Mouse (Mus musculus): Measurements from ENCODE around the gene Cc2d2b. TPM values are rescaled to one million over a fixed set of nuclear protein-coding genes. Genes with fewer than 3 reads are reported as not detected.

Gene Cc2d2b
- total and polyA plus RNA-seq, 3 experiments: 0.27 to 6.1 (median 3.4) TPM

DNA sequence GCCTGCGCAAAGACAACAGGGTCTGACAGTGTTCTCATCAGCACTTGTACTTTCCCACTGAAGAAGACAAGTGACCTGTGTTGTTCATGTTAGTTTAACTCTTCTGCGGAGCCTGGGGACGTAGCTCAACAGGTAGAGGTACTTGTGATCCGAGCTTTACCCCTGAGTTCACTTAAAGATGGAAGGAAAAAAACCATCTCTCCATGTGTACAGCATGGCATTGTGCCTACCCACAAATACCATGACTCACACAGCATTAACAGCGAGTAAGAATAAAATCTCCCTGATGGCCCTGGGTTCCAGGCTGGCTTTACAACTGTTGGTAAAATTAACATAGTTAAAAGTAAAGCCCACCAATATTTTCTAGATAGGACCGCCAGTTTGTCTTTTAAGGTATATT lies 85.9 kb downstream of the Cc2d2b start:
- DNase-seq (ENCODE audit: low spot score) (no peak), ATAC-seq (ENCODE audit: extremely low read depth, insufficient number of reproducible peaks, low FRiP score, poor library complexity, severe bottlenecking) (no peak)
- H3K4me3 ChIP-seq (ENCODE audit: low read depth, low read length): no peak overlapping the region
- H3K9me3 ChIP-seq (replicated peaks): no peaks in the 10 kb centered on the region
- peaks cover 60% of the 10 kb centered on the region for H3K36me3 ChIP-seq (replicated peaks)
- H3K4me1 ChIP-seq (ENCODE audit: insufficient read depth, low read depth, low read length): peaks cover 51% of the 10 kb centered on the region
- H3K27me3 ChIP-seq (ENCODE audit: insufficient read depth, low read length): no peaks in the 10 kb centered on the region
- no peak for TF ChIP-seq POLR2AphosphoS5 (IDR thresholded peaks at IDR 0.05; ENCODE audit: insufficient replicate concordance, low read depth, low read length)
- TF ChIP-seq TAL1 (conservative IDR thresholded peaks at IDR 0.05; ENCODE audit: low read depth, low read length): no peak
- no peak for TF ChIP-seq GATA1 (IDR thresholded peaks at IDR 0.05; ENCODE audit: borderline replicate concordance, low read length)
- TF ChIP-seq GATA2 (IDR thresholded peaks at IDR 0.05; ENCODE audit: borderline replicate concordance, low read depth, low read length): no peak
- no peak for TF ChIP-seq CTCF (IDR thresholded peaks at IDR 0.05; ENCODE audit: low read depth, low read length)

DNA sequence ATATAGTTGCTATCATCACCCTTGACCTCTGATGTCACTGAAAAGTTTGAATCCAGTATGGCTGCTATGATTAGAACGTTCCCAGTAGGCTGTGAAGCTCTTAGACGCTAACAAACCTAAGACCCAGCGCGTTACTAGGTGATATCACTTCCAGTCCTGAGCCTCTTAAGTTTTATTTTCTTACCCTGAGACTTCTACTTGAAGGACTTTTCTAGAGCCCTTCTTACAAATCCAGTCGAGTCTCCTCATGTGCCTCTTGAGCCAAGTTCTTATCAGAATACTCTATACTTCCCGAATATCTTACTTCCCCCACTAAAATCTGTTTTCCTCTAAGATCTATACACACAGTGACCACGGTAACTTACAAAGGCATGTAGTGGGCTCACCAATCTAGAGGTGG lies 89.7 kb downstream of the Cc2d2b start:
- no peak for ATAC-seq (ENCODE audit: extremely low read depth, insufficient number of reproducible peaks, low FRiP score, poor library complexity, severe bottlenecking)
- Histone ChIP-seq H3K27me3 (ENCODE audit: insufficient read depth, low read length) (no peaks in the 10 kb centered on the region), H3K4me3 (ENCODE audit: low read depth, low read length) (no peak overlapping the region), H3K9me3 (replicated peaks) (no peaks in the 10 kb centered on the region), H3K4me1 (ENCODE audit: insufficient read depth, low read depth, low read length) (peaks cover 31% of the 10 kb centered on the region), H3K36me3 (replicated peaks) (peaks cover 94% of the 10 kb centered on the region)
- TF ChIP-seq GATA2 (IDR thresholded peaks at IDR 0.05; ENCODE audit: borderline replicate concordance, low read depth, low read length) (no peak), TAL1 (conservative IDR thresholded peaks at IDR 0.05; ENCODE audit: low read depth, low read length) (no peak), GATA1 (IDR thresholded peaks at IDR 0.05; ENCODE audit: borderline replicate concordance, low read length) (no peak), POLR2AphosphoS5 (IDR thresholded peaks at IDR 0.05; ENCODE audit: insufficient replicate concordance, low read depth, low read length) (no peak), CTCF (IDR thresholded peaks at IDR 0.05; ENCODE audit: low read depth, low read length) (no peak)
- DNase-seq (ENCODE audit: low spot score): no peak

DNA sequence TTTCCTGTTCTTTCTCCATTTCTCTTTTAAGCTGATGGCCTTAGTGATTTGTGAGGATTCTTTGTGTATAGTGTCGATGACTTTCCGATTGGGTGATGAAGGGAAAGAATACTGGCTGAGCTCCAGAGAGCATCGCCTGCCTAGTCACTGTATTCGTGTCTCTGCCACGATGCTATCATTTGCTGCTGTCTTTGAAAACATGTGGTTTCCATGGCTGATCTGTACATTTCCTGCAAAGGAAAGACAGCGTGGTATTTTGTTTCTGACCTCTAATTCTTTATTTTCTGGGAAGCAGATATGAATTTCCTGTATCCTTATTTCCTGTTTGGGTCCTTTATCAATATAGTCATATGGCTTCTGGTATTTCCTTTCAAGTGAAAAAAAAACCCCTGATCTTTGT lies 91.8 kb downstream of the Cc2d2b start:
- Histone ChIP-seq H3K4me1 (ENCODE audit: insufficient read depth, low read depth, low read length) (peaks cover 11% of the 10 kb centered on the region), H3K4me3 (ENCODE audit: low read depth, low read length) (no peak overlapping the region), H3K9me3 (replicated peaks) (no peaks in the 10 kb centered on the region), H3K27me3 (ENCODE audit: insufficient read depth, low read length) (no peaks in the 10 kb centered on the region), H3K36me3 (replicated peaks) (peaks cover 94% of the 10 kb centered on the region)
- ATAC-seq (ENCODE audit: extremely low read depth, insufficient number of reproducible peaks, low FRiP score, poor library complexity, severe bottlenecking) (no peak), DNase-seq (ENCODE audit: low spot score) (no peak)
- TF ChIP-seq TAL1 (conservative IDR thresholded peaks at IDR 0.05; ENCODE audit: low read depth, low read length): no peak
- no peak for TF ChIP-seq GATA1 (IDR thresholded peaks at IDR 0.05; ENCODE audit: borderline replicate concordance, low read length)
- no peak for TF ChIP-seq GATA2 (IDR thresholded peaks at IDR 0.05; ENCODE audit: borderline replicate concordance, low read depth, low read length)
- TF ChIP-seq CTCF (IDR thresholded peaks at IDR 0.05; ENCODE audit: low read depth, low read length): no peak

DNA sequence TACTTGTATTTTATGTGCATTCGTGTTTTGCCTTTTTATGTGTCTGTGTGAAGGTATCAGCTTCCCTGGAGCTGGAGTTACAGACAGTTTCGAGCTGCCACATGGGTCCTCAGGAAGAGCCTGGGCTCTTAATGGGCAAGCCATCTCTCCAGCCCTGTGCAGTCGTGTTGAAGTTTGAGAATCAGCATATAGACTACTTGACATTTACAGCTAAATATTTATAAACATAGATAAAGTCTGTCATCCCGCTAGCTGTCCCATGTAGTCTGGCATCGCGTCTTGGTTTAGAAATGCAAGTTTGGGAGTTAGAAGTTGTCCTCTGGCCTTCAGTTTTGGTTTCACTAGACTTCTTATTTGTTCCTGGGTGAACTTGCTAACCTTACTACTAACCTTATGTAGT lies 92.5 kb downstream of the Cc2d2b start:
- Histone ChIP-seq H3K9me3 (replicated peaks) (no peaks in the 10 kb centered on the region), H3K36me3 (replicated peaks) (peaks cover 94% of the 10 kb centered on the region), H3K4me3 (ENCODE audit: low read depth, low read length) (no peak overlapping the region), H3K27me3 (ENCODE audit: insufficient read depth, low read length) (no peaks in the 10 kb centered on the region), H3K4me1 (ENCODE audit: insufficient read depth, low read depth, low read length) (peaks cover 4% of the 10 kb centered on the region; the same call in 1 of the 2 replicates)
- DNase-seq (ENCODE audit: low spot score): no peak
- TF ChIP-seq POLR2AphosphoS5 (IDR thresholded peaks at IDR 0.05; ENCODE audit: insufficient replicate concordance, low read depth, low read length) (no peak), GATA1 (IDR thresholded peaks at IDR 0.05; ENCODE audit: borderline replicate concordance, low read length) (no peak), CTCF (IDR thresholded peaks at IDR 0.05; ENCODE audit: low read depth, low read length) (no peak), TAL1 (conservative IDR thresholded peaks at IDR 0.05; ENCODE audit: low read depth, low read length) (no peak), GATA2 (IDR thresholded peaks at IDR 0.05; ENCODE audit: borderline replicate concordance, low read depth, low read length) (no peak)
- no peak for ATAC-seq (ENCODE audit: extremely low read depth, insufficient number of reproducible peaks, low FRiP score, poor library complexity, severe bottlenecking)

DNA sequence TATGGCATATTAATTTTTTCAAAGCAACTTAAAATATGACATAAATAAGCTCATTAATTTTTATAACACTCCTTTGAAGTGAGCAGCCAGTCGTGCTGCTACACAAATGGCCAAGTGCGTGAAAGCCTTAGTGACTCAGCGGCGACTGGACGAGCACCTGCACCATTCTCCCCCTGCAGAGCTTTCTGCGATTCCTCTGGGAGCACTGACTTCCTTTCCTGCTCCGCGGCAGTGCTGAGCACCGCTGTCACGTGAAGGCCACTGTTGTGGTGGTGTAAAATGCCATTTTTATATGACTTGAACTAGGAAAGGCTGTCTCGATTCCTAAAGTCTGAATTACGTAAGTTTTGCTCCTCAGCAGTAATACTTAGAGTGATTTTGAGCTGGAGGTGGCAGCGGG lies 93.0 kb downstream of the Cc2d2b start:
- Histone ChIP-seq H3K9me3 (replicated peaks) (no peaks in the 10 kb centered on the region), H3K27me3 (ENCODE audit: insufficient read depth, low read length) (no peaks in the 10 kb centered on the region), H3K4me1 (ENCODE audit: insufficient read depth, low read depth, low read length) (peaks cover 4% of the 10 kb centered on the region; the same call in 1 of the 2 replicates), H3K4me3 (ENCODE audit: low read depth, low read length) (no peak overlapping the region), H3K36me3 (replicated peaks) (peaks cover 94% of the 10 kb centered on the region)
- TF ChIP-seq TAL1 (conservative IDR thresholded peaks at IDR 0.05; ENCODE audit: low read depth, low read length) (no peak), GATA1 (IDR thresholded peaks at IDR 0.05; ENCODE audit: borderline replicate concordance, low read length) (no peak), CTCF (IDR thresholded peaks at IDR 0.05; ENCODE audit: low read depth, low read length) (no peak), GATA2 (IDR thresholded peaks at IDR 0.05; ENCODE audit: borderline replicate concordance, low read depth, low read length) (no peak), POLR2AphosphoS5 (IDR thresholded peaks at IDR 0.05; ENCODE audit: insufficient replicate concordance, low read depth, low read length) (no peak)
- DNase-seq (ENCODE audit: low spot score) (no peak), ATAC-seq (ENCODE audit: extremely low read depth, insufficient number of reproducible peaks, low FRiP score, poor library complexity, severe bottlenecking) (no peak)

DNA sequence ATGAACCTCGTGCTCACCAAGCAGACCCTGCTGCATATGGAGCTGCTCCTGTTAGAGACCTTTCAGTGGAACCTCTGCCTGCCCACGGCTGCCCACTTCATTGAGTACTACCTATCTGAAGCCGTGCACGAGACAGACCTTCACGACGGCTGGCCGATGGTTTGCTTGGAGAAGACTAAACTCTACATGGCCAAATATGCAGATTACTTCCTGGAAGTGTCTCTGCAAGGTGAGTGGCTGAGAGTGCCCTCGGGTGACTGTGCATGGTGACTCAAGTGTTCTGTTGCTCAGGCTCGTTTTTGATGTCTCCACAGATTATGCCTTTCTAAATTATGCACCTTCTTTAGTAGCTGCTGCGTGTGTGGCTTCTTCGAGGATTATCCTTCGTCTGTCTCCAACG lies 96.2 kb downstream of the Cc2d2b start:
- H3K4me1 ChIP-seq (ENCODE audit: insufficient read depth, low read depth, low read length): peaks cover 4% of the 10 kb centered on the region; the same call in 1 of the 2 replicates
- no peak overlapping the region for H3K4me3 ChIP-seq (ENCODE audit: low read depth, low read length)
- no peaks in the 10 kb centered on the region for H3K9me3 ChIP-seq (replicated peaks)
- H3K36me3 ChIP-seq (replicated peaks): peaks cover 89% of the 10 kb centered on the region
- TF ChIP-seq POLR2AphosphoS5 (IDR thresholded peaks at IDR 0.05; ENCODE audit: insufficient replicate concordance, low read depth, low read length) (no peak), CTCF (IDR thresholded peaks at IDR 0.05; ENCODE audit: low read depth, low read length) (no peak), TAL1 (conservative IDR thresholded peaks at IDR 0.05; ENCODE audit: low read depth, low read length) (no peak), GATA1 (IDR thresholded peaks at IDR 0.05; ENCODE audit: borderline replicate concordance, low read length) (no peak), GATA2 (IDR thresholded peaks at IDR 0.05; ENCODE audit: borderline replicate concordance, low read depth, low read length) (no peak)
- no peaks in the 10 kb centered on the region for H3K27me3 ChIP-seq (ENCODE audit: insufficient read depth, low read length)
- ATAC-seq (ENCODE audit: extremely low read depth, insufficient number of reproducible peaks, low FRiP score, poor library complexity, severe bottlenecking) (no peak), DNase-seq (ENCODE audit: low spot score) (no peak)

Data from G1E (cell line).